Mouse (Mus musculus): ENCODE measurements around the gene Surf2.
"Not testable (repeated sequence)": the region's sequence is repeated elsewhere in the genome, so short reads cannot be mapped to it uniquely, and the experiment has no call there.

Surf2 gene

GRCm38 (mm10) chr2:26915927-26916728 is at the start of gene Surf2, which contains the start of gene Surf1:
Gene Surf2 (plus strand): TSS chr2:26916367.
Gene Surf1 (minus strand): TSS chr2:26916530.
- DNase-seq (ENCODE audit: low spot score in 2 of 2): peak; percentile 76 to 81

GRCm38 (mm10) chr2:26870666-26871065 is 45.5 kb upstream of the Surf2 start:
- DNase-seq (ENCODE audit: low spot score in 2 of 2): no peak

GRCm38 (mm10) chr2:26878571-26878970 is 37.6 kb upstream of the Surf2 start:
- DNase-seq (ENCODE audit: low spot score in 2 of 2): no peak

GRCm38 (mm10) chr2:26885541-26885940 is 30.6 kb upstream of the Surf2 start:
- DNase-seq (ENCODE audit: low spot score in 2 of 2): not testable (repeated sequence)

GRCm38 (mm10) chr2:26886170-26886569 is 30.0 kb upstream of the Surf2 start:
- not testable (repeated sequence) for DNase-seq (ENCODE audit: low spot score in 2 of 2)

- no peak for DNase-seq (ENCODE audit: low spot score in 2 of 2)
Observed at GRCm38 (mm10) chr2:26895898-26896297, 20.3 kb upstream of the Surf2 start.

GRCm38 (mm10) chr2:26900731-26901130 is 15.4 kb upstream of the Surf2 start:
- DNase-seq (ENCODE audit: low spot score in 2 of 2): no peak

- no peak for DNase-seq (ENCODE audit: low spot score in 2 of 2)
Observed at GRCm38 (mm10) chr2:26901834-26902400, 14.2 kb upstream of the Surf2 start.

GRCm38 (mm10) chr2:26902467-26903220 is 13.5 kb upstream of the Surf2 start, which contains the start of gene Surf6:
Gene Surf6 (minus strand): TSS chr2:26902879.
- peak; percentile 96 for DNase-seq (ENCODE audit: low spot score in 2 of 2)

GRCm38 (mm10) chr2:26903311-26903710 is 12.9 kb upstream of the Surf2 start:
- no peak for DNase-seq (ENCODE audit: low spot score in 2 of 2)

- DNase-seq (ENCODE audit: low spot score in 2 of 2): no peak
Observed at GRCm38 (mm10) chr2:26905936-26906335, 10.2 kb upstream of the Surf2 start.

GRCm38 (mm10) chr2:26906431-26906830 is 9.7 kb upstream of the Surf2 start:
- DNase-seq (ENCODE audit: low spot score in 2 of 2): no peak

- DNase-seq (ENCODE audit: low spot score in 2 of 2): peak; percentile 54 to 58
Observed at GRCm38 (mm10) chr2:26907109-26907508, 9.1 kb upstream of the Surf2 start.

GRCm38 (mm10) chr2:26908710-26909386 is 7.3 kb upstream of the Surf2 start:
- DNase-seq (ENCODE audit: low spot score in 2 of 2): no peak

GRCm38 (mm10) chr2:26909387-26909784 is 6.8 kb upstream of the Surf2 start:
- DNase-seq (ENCODE audit: low spot score in 2 of 2): no peak

- DNase-seq (ENCODE audit: low spot score in 2 of 2): peak; percentile 99
Observed at GRCm38 (mm10) chr2:26910124-26910993, 5.8 kb upstream of the Surf2 start, which contains the start of the genes Med22 and Rpl7a. Gene Med22 (minus strand): TSS chr2:26910677. Gene Rpl7a (plus strand): TSS chr2:26910764.

- DNase-seq (ENCODE audit: low spot score in 2 of 2): no peak
Observed at GRCm38 (mm10) chr2:26910994-26911765, 5.0 kb upstream of the Surf2 start.

- no peak for DNase-seq (ENCODE audit: low spot score in 2 of 2)
Observed at GRCm38 (mm10) chr2:26912253-26912770, 3.9 kb upstream of the Surf2 start.

- DNase-seq (ENCODE audit: low spot score in 2 of 2): no peak
Observed at GRCm38 (mm10) chr2:26913416-26914147, 2.6 kb upstream of the Surf2 start.
